Comparison of ENCODE assay signal across 10 mouse cellular contexts in the genomic region with DNA sequence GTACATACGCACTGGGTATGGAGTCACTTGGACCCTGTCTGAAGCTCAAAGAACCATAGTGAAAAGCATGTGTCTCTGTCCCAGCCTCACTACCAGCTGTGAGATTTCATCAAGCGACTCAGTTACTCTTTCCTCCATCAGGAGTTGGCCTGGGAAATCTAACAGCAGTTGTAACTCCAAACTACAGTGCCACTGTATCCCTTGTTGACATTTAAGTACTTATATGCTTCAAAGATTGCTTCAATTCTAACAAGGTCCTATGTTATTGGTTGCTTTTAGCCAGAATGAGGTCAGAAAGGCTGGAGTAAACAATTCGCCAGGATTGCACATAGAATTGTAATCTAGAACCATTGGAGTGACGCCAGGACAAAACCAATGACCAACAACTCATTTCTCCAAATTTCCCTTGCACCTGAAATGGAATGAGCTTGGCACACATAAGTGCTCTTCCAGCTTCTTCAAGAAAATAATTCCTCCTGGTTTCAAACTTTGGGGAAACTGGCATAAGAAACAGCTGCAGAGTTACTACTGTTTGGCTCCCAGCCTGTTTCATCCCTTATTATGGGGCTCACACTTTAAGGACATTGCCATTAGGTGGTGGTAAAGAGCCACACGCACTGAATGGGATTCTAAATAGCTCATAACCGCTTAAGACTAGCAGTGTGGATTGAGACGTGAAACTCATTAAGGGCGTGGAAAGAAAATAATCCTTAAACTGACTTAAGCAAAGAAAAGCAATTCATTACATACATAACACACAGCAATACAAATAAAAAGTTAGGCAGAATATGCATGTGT. TPM values are rescaled to one million over a fixed set of nuclear protein-coding genes. Genes with fewer than 3 reads are reported as not detected.
DNase-seq lines count a peak whose midpoint lies in the region; ATAC-seq and TF ChIP-seq lines count a peak whose summit lies in the region.
"Had no signal": no experiment of that assay in that cellular context is flagged by ENCODE, and none has a peak within 500 bp of the region (broad histone marks: within the 10 kb centered on the region; RNA-seq: fewer than 3 reads in every experiment).

No protein-coding gene starts in this region.

- WGBS in intestine, embryonic 16.5 days: 59% methylated on average over 8 of the region's 8 CpGs

- no peaks in the 10 kb centered on the region for H3K9me3 ChIP-seq in intestine, embryonic 16.5 days (ENCODE audit: control insufficient read depth, low read length)
- H3K9me3 ChIP-seq: heart, embryonic 13.5 days; limb, embryonic 13.5 days had no signal

- no peaks in the 10 kb centered on the region for H3K4me1 ChIP-seq in intestine, embryonic 16.5 days (ENCODE audit: control insufficient read depth, insufficient read depth, low read length)
- H3K4me1 ChIP-seq: heart, embryonic 13.5 days had no signal

- intact Hi-C loops in left cerebral cortex, adult 2 months (cut with DNase I): no loop called here
- intact Hi-C loops in left cerebral cortex, postnatal 36 days (cut with DNase I): no loop called here

- H3K27ac ChIP-seq in left cerebral cortex, adult 2 months: no peak overlapping the region
- no peak overlapping the region for H3K27ac ChIP-seq in intestine, embryonic 16.5 days (ENCODE audit: low read length)
- H3K27ac ChIP-seq: heart, embryonic 13.5 days; limb, embryonic 13.5 days had no signal

- no peak overlapping the region for H3K9ac ChIP-seq in intestine, embryonic 16.5 days (ENCODE audit: low read depth, low read length)
- H3K9ac ChIP-seq: heart, embryonic 13.5 days; limb, embryonic 13.5 days had no signal

- ATAC-seq in common myeloid progenitor, adult 5-6 weeks (replicated peaks; ENCODE audit: low read depth, poor library complexity, severe bottlenecking): peak; percentile 68
- no peak for ATAC-seq in intestine, embryonic 16.5 days

- no peak overlapping the region for H3K4me2 ChIP-seq in intestine, embryonic 16.5 days (ENCODE audit: low read depth, low read length)
- H3K4me2 ChIP-seq: heart, embryonic 13.5 days; limb, embryonic 13.5 days had no signal

- peak; percentile 51 for TF ChIP-seq CTCF in left cerebral cortex, adult 2 months (IDR thresholded peaks at IDR 0.05)

- peak; percentile 44 to 46 for DNase-seq in cerebellum, postnatal 14 days
- DNase-seq in cerebellum, postnatal 4 days (ENCODE audit: low spot score in 2 of 2): no peak
- no peak for DNase-seq in left cerebral cortex, adult 2 months (ENCODE audit: extremely low spot score in 1 of 2, low spot score in 2 of 2)
- DNase-seq in left cerebral cortex, postnatal 36 days (ENCODE audit: low spot score in 2 of 2): no peak
- peak; percentile 57 for DNase-seq in retina, postnatal 1 day
- no peak for DNase-seq in left cerebral cortex, adult 11 months (ENCODE audit: low spot score)

- no peaks in the 10 kb centered on the region for H3K36me3 ChIP-seq in intestine, embryonic 16.5 days (ENCODE audit: control insufficient read depth, insufficient read depth, low read length)
- H3K36me3 ChIP-seq: heart, embryonic 13.5 days; limb, embryonic 13.5 days had no signal

- H3K4me3 ChIP-seq in left cerebral cortex, adult 2 months: no peak overlapping the region
- no peak overlapping the region for H3K4me3 ChIP-seq in intestine, embryonic 16.5 days (ENCODE audit: low read length)
- H3K4me3 ChIP-seq: heart, embryonic 13.5 days; limb, embryonic 13.5 days had no signal

- no peaks in the 10 kb centered on the region for H3K27me3 ChIP-seq in intestine, embryonic 16.5 days (replicated peaks; ENCODE audit: control insufficient read depth, insufficient read depth, low read length)

RNA-seq across cellular contexts. Expression of a gene that starts 13.8 kb away (rescaled TPM):
- 10 to 100 TPM; 20.0 to 22.5 TPM for total RNA-seq in left cerebral cortex, adult 2 months (2021)
- 10 to 100 TPM; 20.1 to 20.8 TPM for total RNA-seq in left cerebral cortex, postnatal 36 days (2021)
- not detected in 2 replicates for total RNA-seq in common myeloid progenitor, adult 5-6 weeks (2017)
- polyA plus RNA-seq in intestine, embryonic 16.5 days (2015; fragmentation: Nextera tagmentation; extraction: Ambion mirVana): 0.24 and 0.46 TPM in 2 replicates

Comparison
In these comparisons a context has a peak if more than half of its experiments do, and no peak if none do; other contexts are left out.
1. DNase-seq: peak in cerebellum, postnatal 14 days (2 of 2) and retina, postnatal 1 day (single experiment); none in cerebellum, postnatal 4 days (0 of 2), left cerebral cortex, adult 2 months (0 of 2), left cerebral cortex, postnatal 36 days (0 of 2) and left cerebral cortex, adult 11 months (single experiment).
2. RNA of a gene that starts 13.8 kb away (total RNA-seq): 20.0 to 22.5 TPM in left cerebral cortex, adult 2 months and 20.1 to 20.8 TPM in left cerebral cortex, postnatal 36 days; not detected in common myeloid progenitor, adult 5-6 weeks; every median in the first group is over 10 times any median in the second.